Mouse (Mus musculus): Measurements from ENCODE around the gene Zfyve28.

The Zfyve28 gene

GRCm38 (mm10) chr5:34287001-34287837 lies 1.0 kb downstream of the Zfyve28 start:
- DNase-seq (ENCODE audit: low spot score in 2 of 2): peak in 1 of 2 experiments; percentile 40

GRCm38 (mm10) chr5:34286516-34286915 lies 1.7 kb downstream of the Zfyve28 start:
- DNase-seq (ENCODE audit: low spot score in 2 of 2): no peak

GRCm38 (mm10) chr5:34285285-34285684 lies 3.0 kb downstream of the Zfyve28 start:
- DNase-seq (ENCODE audit: low spot score in 2 of 2): no peak

GRCm38 (mm10) chr5:34284156-34284750 lies 4.0 kb downstream of the Zfyve28 start:
- DNase-seq (ENCODE audit: low spot score in 2 of 2): no peak

GRCm38 (mm10) chr5:34283355-34283754 lies 4.9 kb downstream of the Zfyve28 start:
- DNase-seq (ENCODE audit: low spot score in 2 of 2): no peak

- no peak for DNase-seq (ENCODE audit: low spot score in 2 of 2)
These were observed 7.3 kb downstream of the Zfyve28 start for GRCm38 (mm10) chr5:34280976-34281375.

- DNase-seq (ENCODE audit: low spot score in 2 of 2): no peak
These were observed 9.0 kb downstream of the Zfyve28 start for GRCm38 (mm10) chr5:34279214-34279613.

GRCm38 (mm10) chr5:34278058-34278457 lies 10.2 kb downstream of the Zfyve28 start:
- no peak for DNase-seq (ENCODE audit: low spot score in 2 of 2)

GRCm38 (mm10) chr5:34276746-34277145 lies 11.5 kb downstream of the Zfyve28 start:
- DNase-seq (ENCODE audit: low spot score in 2 of 2): no peak

GRCm38 (mm10) chr5:34276191-34276590 lies 12.1 kb downstream of the Zfyve28 start:
- no peak for DNase-seq (ENCODE audit: low spot score in 2 of 2)

- DNase-seq (ENCODE audit: low spot score in 2 of 2): no peak
These were observed 13.5 kb downstream of the Zfyve28 start for GRCm38 (mm10) chr5:34274676-34275293.

GRCm38 (mm10) chr5:34274268-34274667 lies 14.0 kb downstream of the Zfyve28 start:
- DNase-seq (ENCODE audit: low spot score in 2 of 2): no peak

- no peak for DNase-seq (ENCODE audit: low spot score in 2 of 2)
These were observed 15.0 kb downstream of the Zfyve28 start for GRCm38 (mm10) chr5:34273251-34273681.

- DNase-seq (ENCODE audit: low spot score in 2 of 2): no peak
These were observed 16.5 kb downstream of the Zfyve28 start for GRCm38 (mm10) chr5:34271743-34272142.

GRCm38 (mm10) chr5:34269921-34270465 lies 18.3 kb downstream of the Zfyve28 start:
- DNase-seq (ENCODE audit: low spot score in 2 of 2): no peak

- DNase-seq (ENCODE audit: low spot score in 2 of 2): no peak
These were observed 18.9 kb downstream of the Zfyve28 start for GRCm38 (mm10) chr5:34269197-34269920.

- DNase-seq (ENCODE audit: low spot score in 2 of 2): no peak
These were observed 22.2 kb downstream of the Zfyve28 start for GRCm38 (mm10) chr5:34266065-34266464.

GRCm38 (mm10) chr5:34259172-34259816 lies 29.0 kb downstream of the Zfyve28 start:
- DNase-seq (ENCODE audit: low spot score in 2 of 2): no peak

GRCm38 (mm10) chr5:34255189-34255588 lies 33.1 kb downstream of the Zfyve28 start:
- no peak for DNase-seq (ENCODE audit: low spot score in 2 of 2)

- DNase-seq (ENCODE audit: low spot score in 2 of 2): no peak
These were observed 33.9 kb downstream of the Zfyve28 start for GRCm38 (mm10) chr5:34254309-34254708.

GRCm38 (mm10) chr5:34252967-34253519 lies 35.2 kb downstream of the Zfyve28 start:
- DNase-seq (ENCODE audit: low spot score in 2 of 2): no peak

Data from urinary bladder, adult 18-20 months (tissue).